Comparison of ENCODE assay signal across 26 mouse cellular contexts in the genomic region with DNA sequence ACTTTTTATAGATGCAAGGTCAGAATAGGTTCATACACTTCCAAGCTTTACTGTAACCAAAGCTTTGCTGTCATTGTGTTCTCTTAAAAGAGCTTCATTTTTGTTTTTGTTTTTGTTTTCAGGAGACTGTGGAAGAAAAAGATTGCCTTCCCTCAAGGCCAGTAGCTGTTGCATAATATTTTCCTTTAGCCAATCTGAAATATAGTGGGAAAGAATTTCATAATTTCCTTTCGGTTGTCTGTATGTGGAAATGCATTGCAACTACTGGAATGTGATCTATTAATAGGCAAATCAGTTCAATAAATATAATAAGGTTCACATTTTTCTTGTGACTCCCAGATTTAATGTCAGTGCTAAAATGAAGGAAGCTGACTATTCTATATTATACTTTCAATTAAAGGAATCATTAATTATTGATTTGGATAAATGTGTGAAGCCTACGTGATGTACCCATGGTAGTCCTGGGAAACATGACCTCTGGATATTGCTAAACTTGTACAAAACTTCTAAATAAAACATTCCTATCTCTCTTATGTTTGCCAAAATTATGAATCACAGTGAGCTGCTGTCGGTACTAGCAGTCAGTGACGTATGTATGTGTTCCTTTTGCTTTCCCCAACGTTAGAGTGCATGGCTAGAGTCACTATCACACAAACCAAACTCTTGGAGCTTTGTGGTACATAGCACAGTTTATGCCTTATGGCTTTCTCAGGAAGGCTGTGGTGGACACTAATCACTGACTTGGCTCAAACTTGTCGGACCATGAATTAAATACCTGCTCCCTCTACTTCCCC.
A peak's percentile ranks its signal among the peaks of the same experiment; 100 is the strongest.
DNase-seq lines count a peak whose midpoint lies in the region; ATAC-seq and TF ChIP-seq lines count a peak whose summit lies in the region.
"Had no signal": no experiment of that assay in that cellular context is flagged by ENCODE, and none has a peak within 500 bp of the region (broad histone marks: within the 10 kb centered on the region; RNA-seq: fewer than 3 reads in every experiment).

No protein-coding gene starts in this region.

- H3K4me1 ChIP-seq in lung, postnatal 0 days (ENCODE audit: insufficient read depth, low read depth, low read length): peaks cover 2% of the 10 kb centered on the region; the same call in 1 of the 2 replicates
- H3K4me1 ChIP-seq in embryonic fibroblast, embryonic 13.5 days (ENCODE audit: control insufficient read depth, insufficient read depth, low read length): no peaks in the 10 kb centered on the region
- no peaks in the 10 kb centered on the region for H3K4me1 ChIP-seq in hindbrain, embryonic 10.5 days (replicated peaks)
- no peaks in the 10 kb centered on the region for H3K4me1 ChIP-seq in midbrain, postnatal 0 days (ENCODE audit: insufficient read depth, low read length)
- H3K4me1 ChIP-seq: forebrain, embryonic 12.5 days; forebrain, embryonic 15.5 days; heart, embryonic 12.5 days; heart, embryonic 15.5 days; hindbrain, embryonic 12.5 days; hindbrain, embryonic 15.5 days had no signal

- peak; percentile 79 for TF ChIP-seq EP300 in lung, postnatal 0 days (IDR thresholded peaks at IDR 0.05)

- TF ChIP-seq CTCF in lung, postnatal 0 days (IDR thresholded peaks at IDR 0.05): no peak
- TF ChIP-seq CTCF in embryonic fibroblast, embryonic 13.5 days (IDR thresholded peaks at IDR 0.05; ENCODE audit: borderline replicate concordance, insufficient read depth, low read length): no peak
- no peak for TF ChIP-seq CTCF in midbrain, postnatal 0 days (IDR thresholded peaks at IDR 0.05)

- H3K27me3 ChIP-seq in lung, postnatal 0 days (replicated peaks; ENCODE audit: insufficient read depth, low read length): no peaks in the 10 kb centered on the region
- no peaks in the 10 kb centered on the region for H3K27me3 ChIP-seq in hindbrain, embryonic 10.5 days (ENCODE audit: insufficient read depth, poor library complexity, severe bottlenecking)
- H3K27me3 ChIP-seq in midbrain, postnatal 0 days (ENCODE audit: insufficient read depth, low read length): no peaks in the 10 kb centered on the region
- H3K27me3 ChIP-seq: CH12.LX; forebrain, embryonic 12.5 days; forebrain, embryonic 15.5 days; heart, embryonic 12.5 days; heart, embryonic 15.5 days; hindbrain, embryonic 12.5 days; hindbrain, embryonic 15.5 days had no signal

- H3K4me2 ChIP-seq in lung, postnatal 0 days (replicated peaks; ENCODE audit: low read depth, low read length): no peak overlapping the region
- H3K4me2 ChIP-seq in midbrain, postnatal 0 days (ENCODE audit: low read depth, low read length, poor library complexity, severe bottlenecking): no peak overlapping the region
- H3K4me2 ChIP-seq: forebrain, embryonic 12.5 days; forebrain, embryonic 15.5 days; heart, embryonic 12.5 days; heart, embryonic 15.5 days; hindbrain, embryonic 12.5 days; hindbrain, embryonic 15.5 days had no signal

- H3K9me3 ChIP-seq in lung, postnatal 0 days (ENCODE audit: low read length): no peaks in the 10 kb centered on the region
- no peaks in the 10 kb centered on the region for H3K9me3 ChIP-seq in hindbrain, embryonic 10.5 days
- H3K9me3 ChIP-seq in midbrain, postnatal 0 days (ENCODE audit: low read length): no peaks in the 10 kb centered on the region
- H3K9me3 ChIP-seq: forebrain, embryonic 12.5 days; forebrain, embryonic 15.5 days; G1E; heart, embryonic 12.5 days; heart, embryonic 15.5 days; hindbrain, embryonic 12.5 days; hindbrain, embryonic 15.5 days had no signal

- no peak overlapping the region for H3K9ac ChIP-seq in lung, postnatal 0 days (replicated peaks; ENCODE audit: low read depth)
- H3K9ac ChIP-seq in midbrain, postnatal 0 days (replicated peaks; ENCODE audit: low read length, poor library complexity, severe bottlenecking): no peak overlapping the region
- H3K9ac ChIP-seq: forebrain, embryonic 12.5 days; forebrain, embryonic 15.5 days; heart, embryonic 12.5 days; heart, embryonic 15.5 days; hindbrain, embryonic 12.5 days; hindbrain, embryonic 15.5 days had no signal

- TF ChIP-seq POLR2A in embryonic fibroblast, embryonic 13.5 days (IDR thresholded peaks at IDR 0.05; ENCODE audit: low read depth, low read length): no peak

- ATAC-seq in lung, postnatal 0 days: peak; percentile 86
- ATAC-seq in megakaryocyte progenitor cell, adult 5-6 weeks (replicated peaks; ENCODE audit: poor library complexity): peak; percentile 64
- no peak for ATAC-seq in midbrain, postnatal 0 days (ENCODE audit: low FRiP score)
- ATAC-seq: forebrain, embryonic 15.5 days; intestine, postnatal 0 days had no signal

- H3K4me3 ChIP-seq in lung, postnatal 0 days (ENCODE audit: low read depth, low read length): no peak overlapping the region
- H3K4me3 ChIP-seq in embryonic fibroblast, embryonic 13.5 days (ENCODE audit: insufficient read depth, low read length): no peak overlapping the region
- H3K4me3 ChIP-seq in hindbrain, embryonic 10.5 days: no peak overlapping the region
- no peak overlapping the region for H3K4me3 ChIP-seq in midbrain, postnatal 0 days (ENCODE audit: low read depth, low read length)
- H3K4me3 ChIP-seq: forebrain, embryonic 12.5 days; forebrain, embryonic 15.5 days; heart, embryonic 12.5 days; heart, embryonic 15.5 days; hindbrain, embryonic 12.5 days; hindbrain, embryonic 15.5 days had no signal

- 59% methylated on average over 6 of the region's 6 CpGs for WGBS in lung, postnatal 0 days
- 91% methylated on average over 6 of the region's 6 CpGs for WGBS in hindbrain, embryonic 10.5 days
- WGBS in midbrain, postnatal 0 days: 89% methylated on average over 6 of the region's 6 CpGs

- DNase-seq in adrenal gland, adult (ENCODE audit: inconsistent age in 2 of 2, low spot score in 1 of 2): peak; percentile 29 to 70
- DNase-seq in adrenal gland, postnatal 25 days: no peak
- DNase-seq in lung, postnatal 0 days (ENCODE audit: low spot score): peak; percentile 91
- no peak for DNase-seq in lung, postnatal 10 days
- DNase-seq in hindbrain, embryonic 10.5 days (ENCODE audit: low spot score): no peak
- DNase-seq in midbrain, postnatal 0 days (ENCODE audit: low spot score): no peak
- DNase-seq: adrenal gland, postnatal 10 days; B cell, adult 2 months; cerebellum, adult 18-20 months; cerebellum, adult 9-10 months; cerebellum, postnatal 14 days; gastrocnemius, postnatal 10 days; heart, adult 18-20 months; heart, postnatal 10 days; heart, postnatal 36 days had no signal

- 0 out of 2 replicates have a peak overlapping the region, but pooled peaks have one; percentile 22 for H3K27ac ChIP-seq in lung, postnatal 0 days (ENCODE audit: low read length)
- peak overlapping the region; percentile 52; the same call in 1 of the 2 replicates for H3K27ac ChIP-seq in embryonic fibroblast, embryonic 13.5 days (ENCODE audit: insufficient read depth, low read length)
- H3K27ac ChIP-seq in hindbrain, embryonic 10.5 days: no peak overlapping the region
- no peak overlapping the region for H3K27ac ChIP-seq in midbrain, postnatal 0 days (ENCODE audit: low read depth, low read length)
- H3K27ac ChIP-seq: forebrain, embryonic 12.5 days; forebrain, embryonic 15.5 days; heart, embryonic 15.5 days; hindbrain, embryonic 12.5 days; hindbrain, embryonic 15.5 days had no signal

- no peaks in the 10 kb centered on the region for H3K36me3 ChIP-seq in lung, postnatal 0 days (ENCODE audit: insufficient read depth, low read length)
- no peaks in the 10 kb centered on the region for H3K36me3 ChIP-seq in hindbrain, embryonic 10.5 days
- H3K36me3 ChIP-seq in midbrain, postnatal 0 days (ENCODE audit: insufficient read depth, low read length): no peaks in the 10 kb centered on the region
- H3K36me3 ChIP-seq: forebrain, embryonic 12.5 days; forebrain, embryonic 15.5 days; G1E; heart, embryonic 12.5 days; heart, embryonic 15.5 days; hindbrain, embryonic 12.5 days; hindbrain, embryonic 15.5 days had no signal

Comparison
In these comparisons a context has a peak if more than half of its experiments do, and no peak if none do; other contexts are left out.
1. DNase-seq: peak in adrenal gland, adult (2 of 2) and lung, postnatal 0 days (single experiment); none in adrenal gland, postnatal 25 days (single experiment), lung, postnatal 10 days (single experiment), hindbrain, embryonic 10.5 days (single experiment) and midbrain, postnatal 0 days (single experiment).
2. H3K27ac ChIP-seq: peak in lung, postnatal 0 days (single experiment) and embryonic fibroblast, embryonic 13.5 days (single experiment); none in hindbrain, embryonic 10.5 days (single experiment) and midbrain, postnatal 0 days (single experiment).